Mouse (Mus musculus) 416B (cell line): ENCODE data around the gene Adgrf3.
A peak's percentile ranks its signal among the peaks of the same experiment; 100 is the strongest.
"Not testable (repeated sequence)": the region's sequence is repeated elsewhere in the genome, so short reads cannot be mapped to it uniquely, and the experiment has no call there.

ENCODE experiments used
- DNase-seq: peaks from one replicate; pipeline ENCODE4 v3.0.0; 2011; ENCODE audit warnings: low read depth

The Adgrf3 gene

GRCm38 (mm10) chr5:30205493-30205892 is at the start of gene Adgrf3:
Gene Adgrf3, minus strand, starts transcription at chr5:30205722.
- DNase-seq, result no peak

- DNase-seq, result peak; percentile 46
These were observed 42.1 kb upstream of the Adgrf3 start for GRCm38 (mm10) chr5:30247666-30248065.

- no peak for DNase-seq
These were observed 40.4 kb upstream of the Adgrf3 start for GRCm38 (mm10) chr5:30245861-30246416.

GRCm38 (mm10) chr5:30243741-30244140 is 38.2 kb upstream of the Adgrf3 start:
- peak; percentile 39 for DNase-seq

- DNase-seq, result no peak
These were observed 36.9 kb upstream of the Adgrf3 start for GRCm38 (mm10) chr5:30242410-30242809.

GRCm38 (mm10) chr5:30240552-30240951 is 35.0 kb upstream of the Adgrf3 start:
- peak; percentile 75 for DNase-seq

- no peak for DNase-seq
These were observed 33.0 kb upstream of the Adgrf3 start for GRCm38 (mm10) chr5:30238533-30238932.

- no peak for DNase-seq
These were observed 30.2 kb upstream of the Adgrf3 start for GRCm38 (mm10) chr5:30235641-30236126.

GRCm38 (mm10) chr5:30233979-30234378 is 28.5 kb upstream of the Adgrf3 start:
- peak; percentile 93 for DNase-seq

- peak; percentile 55 for DNase-seq
These were observed 27.5 kb upstream of the Adgrf3 start for GRCm38 (mm10) chr5:30233042-30233441.

GRCm38 (mm10) chr5:30232271-30232971 is 26.9 kb upstream of the Adgrf3 start, which contains the start of gene Selenoi:
Gene Selenoi, plus strand, starts transcription at chr5:30232581.
- peak; percentile 99 for DNase-seq

GRCm38 (mm10) chr5:30231891-30232270 is 26.4 kb upstream of the Adgrf3 start:
- no peak for DNase-seq

GRCm38 (mm10) chr5:30230901-30231300 is 25.4 kb upstream of the Adgrf3 start:
- DNase-seq, result peak; percentile 73

GRCm38 (mm10) chr5:30222681-30223080 is 17.2 kb upstream of the Adgrf3 start:
- peak; percentile 63 for DNase-seq

GRCm38 (mm10) chr5:30220666-30221065 is 15.1 kb upstream of the Adgrf3 start:
- no peak for DNase-seq

GRCm38 (mm10) chr5:30219715-30220114 is 14.2 kb upstream of the Adgrf3 start:
- DNase-seq, result no peak

GRCm38 (mm10) chr5:30215970-30216369 is 10.4 kb upstream of the Adgrf3 start:
- peak; percentile 65 for DNase-seq

- DNase-seq, result peak; percentile 74
These were observed 9.4 kb upstream of the Adgrf3 start for GRCm38 (mm10) chr5:30214889-30215288.

- not testable (repeated sequence) for DNase-seq
These were observed 5.2 kb upstream of the Adgrf3 start for GRCm38 (mm10) chr5:30210758-30211157.

- peak; percentile 82 for DNase-seq
These were observed 1.8 kb upstream of the Adgrf3 start for GRCm38 (mm10) chr5:30207276-30207675.

GRCm38 (mm10) chr5:30205034-30205433 is 488 bp downstream of the Adgrf3 start:
- no peak for DNase-seq

GRCm38 (mm10) chr5:30204441-30204840 is 1.1 kb downstream of the Adgrf3 start:
- no peak for DNase-seq

GRCm38 (mm10) chr5:30203216-30203885 is 2.2 kb downstream of the Adgrf3 start:
- DNase-seq, result no peak
